Mouse (Mus musculus): ENCODE measurements around the gene Timm23. TPM values are rescaled to one million over a fixed set of nuclear protein-coding genes. Genes with fewer than 3 reads are reported as not detected.
"Not testable (repeated sequence)": the region's sequence is repeated elsewhere in the genome, so short reads cannot be mapped to it uniquely, and the experiment has no call there.

The Timm23 gene
- polyA plus RNA-seq (2016; fragmentation: Nextera tagmentation; extraction: Ambion mirVana), result 196 and 201 TPM in 2 replicates

- Histone ChIP-seq H3K9ac (peak within 1 kb of the TSS; percentile 92), H3K4me1 (peaks cover 26% of the 10 kb centered on the region), H3K4me3 (peak within 1 kb of the TSS; percentile 97), H3K27ac (peak within 1 kb of the TSS; percentile 67), H3K27me3 (no peaks in the 10 kb centered on the region), H3K36me3 (peaks cover 23% of the 10 kb centered on the region), H3K9me3 (replicated peaks) (no peaks in the 10 kb centered on the region), H3K4me2 (replicated peaks) (peak within 1 kb of the TSS; percentile 94)
- ATAC-seq (ENCODE audit: low FRiP score), result peak; percentile 93
- under 1% methylated on average over 71 of the region's 77 CpGs for WGBS
Measured at GRCm38 (mm10) chr14:32201791-32202451, at the start of gene Timm23, which contains the start of gene Parg. Timm23 (minus strand) TSS chr14:32201898. Parg (plus strand) TSS chr14:32201949.

GRCm38 (mm10) chr14:32249616-32250015 is 47.9 kb upstream of the Timm23 start:
- Histone ChIP-seq H3K27me3 (no peaks in the 10 kb centered on the region), H3K4me3 (no peak overlapping the region), H3K4me1 (peaks cover 12% of the 10 kb centered on the region), H3K36me3 (no peaks in the 10 kb centered on the region), H3K4me2 (replicated peaks) (no peak overlapping the region), H3K9ac (no peak overlapping the region), H3K9me3 (replicated peaks) (no peaks in the 10 kb centered on the region), H3K27ac (no peak overlapping the region)
- 82% methylated on average over 6 of the region's 6 CpGs for WGBS
- no peak for ATAC-seq (ENCODE audit: low FRiP score)

GRCm38 (mm10) chr14:32246019-32246418 is 44.3 kb upstream of the Timm23 start:
- Histone ChIP-seq H3K36me3 (0 out of 2 replicates have a peak, but pooled peaks cover 8% of the 10 kb centered on the region), H3K9me3 (replicated peaks) (no peaks in the 10 kb centered on the region), H3K4me3 (no peak overlapping the region), H3K27me3 (no peaks in the 10 kb centered on the region), H3K4me1 (peaks cover 12% of the 10 kb centered on the region), H3K27ac (0 out of 2 replicates have a peak overlapping the region, but pooled peaks have one; percentile 12), H3K4me2 (replicated peaks) (no peak overlapping the region), H3K9ac (no peak overlapping the region)
- 0 out of 2 replicates have a peak, but pooled peaks have one; percentile 52 for ATAC-seq (ENCODE audit: low FRiP score)
- 26% methylated on average over 2 of the region's 2 CpGs for WGBS

- Histone ChIP-seq H3K9me3 (replicated peaks) (no peaks in the 10 kb centered on the region), H3K4me2 (replicated peaks) (no peak overlapping the region), H3K36me3 (0 out of 2 replicates have a peak, but pooled peaks cover 25% of the 10 kb centered on the region), H3K4me3 (no peak overlapping the region), H3K27me3 (no peaks in the 10 kb centered on the region), H3K9ac (no peak overlapping the region), H3K4me1 (peaks cover 9% of the 10 kb centered on the region), H3K27ac (no peak overlapping the region)
- 83% methylated on average over 4 of the region's 4 CpGs for WGBS
- no peak for ATAC-seq (ENCODE audit: low FRiP score)
Measured at GRCm38 (mm10) chr14:32242401-32242800, 40.7 kb upstream of the Timm23 start.

GRCm38 (mm10) chr14:32228996-32229395 is 27.3 kb upstream of the Timm23 start:
- H3K4me2 ChIP-seq (replicated peaks), result no peak overlapping the region
- no peak overlapping the region for H3K4me3 ChIP-seq
- H3K9me3 ChIP-seq (replicated peaks), result no peaks in the 10 kb centered on the region
- no peak for ATAC-seq (ENCODE audit: low FRiP score)
- no peak overlapping the region for H3K27ac ChIP-seq
- no peaks in the 10 kb centered on the region for H3K27me3 ChIP-seq
- WGBS, result under 1% methylated on average over 2 of the region's 2 CpGs
- no peak overlapping the region for H3K9ac ChIP-seq
- peaks cover 10% of the 10 kb centered on the region; the same call in 1 of the 2 replicates for H3K36me3 ChIP-seq
- no peaks in the 10 kb centered on the region for H3K4me1 ChIP-seq

- Histone ChIP-seq H3K9ac (no peak overlapping the region), H3K27ac (no peak overlapping the region), H3K4me1 (no peaks in the 10 kb centered on the region), H3K27me3 (no peaks in the 10 kb centered on the region), H3K36me3 (peaks cover 8% of the 10 kb centered on the region; the same call in 1 of the 2 replicates), H3K4me3 (no peak overlapping the region), H3K4me2 (replicated peaks) (no peak overlapping the region), H3K9me3 (replicated peaks) (no peaks in the 10 kb centered on the region)
- no peak for ATAC-seq (ENCODE audit: low FRiP score)
Measured at GRCm38 (mm10) chr14:32226601-32227000, 24.9 kb upstream of the Timm23 start.

- 0% methylated on average over 26 of the region's 26 CpGs for WGBS
- Histone ChIP-seq H3K36me3 (peaks cover 25% of the 10 kb centered on the region), H3K4me2 (replicated peaks) (peak overlapping the region; percentile 94), H3K4me3 (peak overlapping the region; percentile 97), H3K9ac (peak overlapping the region; percentile 65), H3K4me1 (peaks cover 26% of the 10 kb centered on the region), H3K9me3 (replicated peaks) (no peaks in the 10 kb centered on the region), H3K27me3 (no peaks in the 10 kb centered on the region), H3K27ac (no peak overlapping the region)
- ATAC-seq (ENCODE audit: low FRiP score), result peak; percentile 52; the same call in 1 of the 2 replicates
Measured at GRCm38 (mm10) chr14:32201354-32201753, 344 bp downstream of the Timm23 start.

GRCm38 (mm10) chr14:32193557-32193956 is 8.1 kb downstream of the Timm23 start:
- H3K9me3 ChIP-seq (replicated peaks); ATAC-seq (ENCODE audit: low FRiP score); H3K4me1 ChIP-seq; H3K9ac ChIP-seq; H3K27me3 ChIP-seq; H3K27ac ChIP-seq; H3K4me2 ChIP-seq (replicated peaks); H3K4me3 ChIP-seq: not testable (repeated sequence)
- WGBS, result 86% methylated on average over 5 of the region's 5 CpGs
- peaks cover 44% of the 10 kb centered on the region for H3K36me3 ChIP-seq

- Histone ChIP-seq H3K4me1 (no peaks in the 10 kb centered on the region), H3K9me3 (replicated peaks) (no peaks in the 10 kb centered on the region), H3K36me3 (peaks cover 46% of the 10 kb centered on the region)
Measured at GRCm38 (mm10) chr14:32192437-32192836, 9.3 kb downstream of the Timm23 start.

GRCm38 (mm10) chr14:32191926-32192325 is 9.8 kb downstream of the Timm23 start:
- Histone ChIP-seq H3K36me3 (peaks cover 46% of the 10 kb centered on the region), H3K9me3 (replicated peaks) (no peaks in the 10 kb centered on the region), H3K4me1 (no peaks in the 10 kb centered on the region), H3K27me3 (no peaks in the 10 kb centered on the region), H3K27ac (no peak overlapping the region), H3K4me2 (replicated peaks) (no peak overlapping the region), H3K9ac (no peak overlapping the region), H3K4me3 (no peak overlapping the region)
- 92% methylated on average over 5 of the region's 5 CpGs for WGBS
- ATAC-seq (ENCODE audit: low FRiP score), result no peak

More at GRCm38 (mm10) chr14:32192437-32192836, 9.3 kb downstream of the Timm23 start:
- Histone ChIP-seq H3K27ac (no peak overlapping the region), H3K4me3 (no peak overlapping the region), H3K4me2 (replicated peaks) (no peak overlapping the region), H3K9ac (no peak overlapping the region), H3K27me3 (no peaks in the 10 kb centered on the region)
- WGBS, result 59% methylated on average over 3 of the region's 3 CpGs
- ATAC-seq (ENCODE audit: low FRiP score), result no peak

- Histone ChIP-seq H3K9me3 (replicated peaks) (no peaks in the 10 kb centered on the region), H3K9ac (no peak overlapping the region), H3K36me3 (peaks cover 54% of the 10 kb centered on the region), H3K4me3 (no peak overlapping the region), H3K27me3 (no peaks in the 10 kb centered on the region), H3K4me2 (replicated peaks) (no peak overlapping the region), H3K27ac (no peak overlapping the region), H3K4me1 (no peaks in the 10 kb centered on the region)
- no peak for ATAC-seq (ENCODE audit: low FRiP score)
- WGBS, result 96% methylated on average over 6 of the region's 6 CpGs
Measured at GRCm38 (mm10) chr14:32190627-32191391, 10.9 kb downstream of the Timm23 start.

GRCm38 (mm10) chr14:32183846-32184245 is 17.9 kb downstream of the Timm23 start:
- Histone ChIP-seq H3K4me2 (replicated peaks) (no peak overlapping the region), H3K9me3 (replicated peaks) (no peaks in the 10 kb centered on the region), H3K9ac (no peak overlapping the region), H3K27me3 (no peaks in the 10 kb centered on the region), H3K36me3 (peaks cover 73% of the 10 kb centered on the region), H3K4me3 (no peak overlapping the region), H3K27ac (no peak overlapping the region), H3K4me1 (no peaks in the 10 kb centered on the region)
- no peak for ATAC-seq (ENCODE audit: low FRiP score)
- WGBS, result 93% methylated on average over 4 of the region's 4 CpGs

All from hindbrain, embryonic 12.5 days (tissue).